Mouse (Mus musculus) layer of hippocampus, postnatal 14 days (tissue): Measurements from ENCODE around the gene Clasp2. TPM values are rescaled to one million over a fixed set of nuclear protein-coding genes. Genes with fewer than 3 reads are reported as not detected.
A peak's percentile ranks its signal among the peaks of the same experiment; 100 is the strongest.

ENCODE experiments used
- DNase-seq, 2 experiments: peaks; one replicate each; pipeline ENCODE4 v3.0.0; 2021 to 2022; ENCODE audit warnings: low spot score in 2 of 2, mixed read lengths in 1 of 2
- total RNA-seq, 2 experiments: library from RNA; stranded (reverse); gene quantifications; 2 replicates each; pipeline ENCODE4 v1.2.3; 2021

The Clasp2 gene
- total RNA-seq, 2 experiments from 2014 or later = 254 to 274 TPM

DNA sequence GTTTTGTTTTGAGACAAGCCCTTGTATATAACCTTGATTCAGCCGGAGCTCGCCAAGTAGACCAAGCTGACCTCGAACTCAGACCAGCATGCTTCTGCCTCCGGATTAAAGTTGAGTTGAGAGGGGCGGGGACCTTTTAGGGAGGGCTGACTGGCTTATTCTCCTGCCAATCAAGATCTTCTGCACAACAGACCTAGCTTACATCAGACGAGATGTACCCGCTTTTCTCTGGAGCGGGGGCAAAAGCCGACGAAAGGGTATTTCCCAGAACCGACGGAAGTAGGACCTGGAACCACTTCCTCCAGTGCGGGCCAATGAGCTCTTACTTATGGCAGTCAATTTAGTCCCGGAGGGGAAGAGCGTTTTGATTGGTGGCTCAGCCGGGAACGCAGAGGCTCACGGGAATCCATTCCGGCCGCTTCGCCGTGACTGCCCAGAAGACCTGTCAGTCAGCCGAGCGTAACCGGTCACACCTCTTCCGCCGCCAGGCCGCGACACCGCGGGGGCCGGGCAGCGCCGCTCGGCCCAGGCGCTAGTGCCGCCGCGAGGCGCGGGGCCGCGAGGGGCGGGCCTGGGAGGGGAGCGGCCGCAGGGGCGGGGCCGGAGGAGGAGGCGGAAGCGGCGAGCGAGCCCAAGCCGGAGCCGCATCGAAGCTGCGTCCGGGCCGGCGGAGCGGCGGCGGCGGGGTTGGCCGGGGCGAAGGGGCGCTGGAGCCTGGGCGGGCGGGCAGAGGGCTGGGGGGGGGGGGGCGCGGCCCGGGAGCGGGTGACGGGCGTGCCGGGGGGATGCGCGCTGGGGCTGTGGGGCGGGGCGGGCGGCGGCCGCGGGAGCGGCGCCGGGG lies 189.5 kb downstream of the Clasp2 start, which contains the start of gene Ubp1:
Gene Ubp1, plus strand, starts transcription at position 401 of the 841 bp plus-strand sequence.
- peak; percentile 94 to 98 for DNase-seq

DNA sequence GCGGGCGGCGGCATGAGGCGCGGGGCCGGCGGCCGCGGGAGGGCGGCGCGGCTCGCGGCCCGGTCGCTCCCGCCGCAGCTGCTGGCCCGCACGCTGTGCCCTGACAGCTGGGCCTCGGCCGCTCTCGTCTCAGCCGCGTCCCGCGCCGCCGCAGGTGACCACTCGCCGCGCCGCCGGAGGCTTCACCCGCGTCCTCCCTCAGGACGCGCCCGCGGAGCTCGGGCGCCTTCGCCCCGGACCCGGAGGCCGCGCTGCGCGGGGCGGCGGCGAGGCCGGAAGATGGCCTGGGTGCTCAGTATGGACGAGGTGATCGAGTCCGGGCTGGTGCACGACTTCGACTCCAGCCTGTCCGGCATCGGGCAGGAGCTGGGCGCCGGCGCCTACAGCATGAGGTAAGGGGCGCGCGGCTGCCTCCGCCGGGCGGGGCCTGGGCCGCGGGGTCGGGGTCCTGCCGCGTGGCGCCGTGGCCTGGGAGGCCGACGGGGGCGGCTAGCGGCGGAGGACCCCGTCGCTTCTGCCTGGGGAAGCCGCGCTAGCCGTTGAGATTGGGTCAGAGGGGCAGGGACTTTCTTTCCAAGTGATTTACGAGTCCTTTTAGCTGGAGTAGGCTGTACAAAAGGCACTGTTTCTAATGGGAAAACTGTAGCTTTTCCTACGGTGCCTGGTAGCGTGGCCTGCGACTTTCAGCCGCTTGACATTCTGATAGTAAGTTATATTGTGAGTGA lies 190.3 kb downstream of the Clasp2 start:
- DNase-seq = no peak

DNA sequence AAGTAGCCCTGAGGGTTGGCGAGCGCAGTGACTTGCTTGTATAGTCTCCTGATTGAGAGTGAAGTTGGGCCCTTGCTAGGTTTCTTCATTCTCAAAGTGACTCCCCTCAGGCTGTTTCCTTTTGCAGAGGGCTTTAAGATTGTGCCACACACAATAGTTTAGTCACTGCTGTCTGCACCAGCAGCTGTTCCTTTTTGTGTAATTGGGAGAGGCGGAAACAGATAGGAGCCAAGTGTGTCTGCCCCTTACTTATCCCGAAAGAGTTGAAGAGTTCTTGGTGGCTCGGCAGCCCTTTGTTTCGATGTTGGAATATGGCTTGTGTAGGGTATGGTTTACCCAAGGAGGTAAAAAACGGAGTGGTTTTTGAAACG lies 190.8 kb downstream of the Clasp2 start:
- no peak for DNase-seq

DNA sequence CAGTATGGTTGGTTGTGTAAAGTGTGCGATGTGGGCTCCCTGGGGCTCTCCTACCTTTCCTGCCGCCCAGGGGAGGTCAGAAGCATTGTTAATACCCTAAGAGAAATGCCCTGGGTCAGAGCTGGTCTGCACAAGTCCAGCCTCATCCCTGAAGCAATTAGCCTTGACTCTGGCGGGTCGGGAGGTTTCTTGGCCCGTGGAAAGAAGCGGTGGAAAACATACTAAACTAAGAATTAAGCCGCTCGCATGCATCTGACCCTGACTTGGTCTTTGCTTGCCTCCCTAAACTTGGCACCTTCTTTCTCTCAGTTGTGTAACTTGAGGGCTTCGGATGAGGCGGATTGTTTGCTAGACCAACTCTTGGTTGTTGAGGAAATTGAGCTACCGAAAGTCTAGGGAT lies 191.2 kb downstream of the Clasp2 start:
- DNase-seq = no peak

DNA sequence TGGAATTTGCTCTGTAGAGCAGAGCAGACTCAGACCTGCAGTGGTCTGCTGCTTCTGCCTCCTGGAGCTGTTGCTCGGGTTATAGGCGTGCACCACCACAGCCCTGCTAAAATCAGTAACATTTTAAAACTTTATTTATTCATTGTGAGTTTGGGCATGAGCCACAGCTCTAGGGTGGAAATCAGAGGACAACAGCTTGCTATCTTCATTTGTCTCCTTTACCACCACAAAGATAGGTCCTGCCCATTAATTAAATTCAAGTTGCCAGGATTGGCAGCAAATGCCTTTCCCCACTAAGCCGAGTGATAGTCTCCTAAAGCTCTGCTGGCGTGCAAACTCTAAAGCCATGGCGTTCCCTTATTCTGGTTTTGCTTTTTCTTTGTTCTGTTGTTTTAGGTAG lies 194.4 kb downstream of the Clasp2 start:
- no peak for DNase-seq

DNA sequence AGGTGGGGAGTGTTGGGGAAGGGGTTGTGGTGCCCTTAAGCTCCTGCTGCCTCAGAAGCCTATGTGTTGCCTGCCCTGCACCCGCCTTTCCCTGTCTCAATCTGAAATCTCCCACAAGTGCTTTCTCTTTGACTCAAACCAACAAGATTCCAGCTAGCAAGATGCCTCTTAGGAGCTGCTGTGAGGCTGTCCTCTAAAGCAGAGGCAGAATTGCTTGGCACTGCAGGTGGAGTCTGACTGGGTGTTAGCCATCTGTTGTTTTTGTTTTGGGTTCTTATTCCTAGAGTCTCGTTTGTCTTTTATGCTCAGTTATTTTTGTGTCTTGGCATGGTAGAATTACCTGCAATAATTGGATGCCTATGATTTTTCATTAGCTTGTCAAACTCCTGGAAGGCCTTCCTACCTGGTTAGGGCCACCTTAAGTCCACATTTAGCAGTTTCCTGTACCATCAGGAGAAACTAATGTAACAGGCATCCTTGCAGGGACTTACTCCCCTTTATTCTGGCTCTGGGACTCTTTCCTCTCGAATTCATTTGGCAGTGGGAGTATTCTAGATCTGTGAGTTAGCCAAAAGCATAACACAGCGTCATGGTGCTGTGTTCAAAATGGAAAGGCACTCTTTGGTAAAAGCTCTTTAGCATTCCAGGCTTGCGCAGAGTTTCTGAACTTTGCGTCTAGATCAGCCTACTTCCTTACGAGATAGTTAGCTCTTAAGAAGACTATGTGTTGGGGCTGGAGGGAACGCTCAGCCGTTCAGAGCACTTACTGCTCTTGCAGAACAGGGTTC lies 198.0 kb downstream of the Clasp2 start:
- DNase-seq = no peak

DNA sequence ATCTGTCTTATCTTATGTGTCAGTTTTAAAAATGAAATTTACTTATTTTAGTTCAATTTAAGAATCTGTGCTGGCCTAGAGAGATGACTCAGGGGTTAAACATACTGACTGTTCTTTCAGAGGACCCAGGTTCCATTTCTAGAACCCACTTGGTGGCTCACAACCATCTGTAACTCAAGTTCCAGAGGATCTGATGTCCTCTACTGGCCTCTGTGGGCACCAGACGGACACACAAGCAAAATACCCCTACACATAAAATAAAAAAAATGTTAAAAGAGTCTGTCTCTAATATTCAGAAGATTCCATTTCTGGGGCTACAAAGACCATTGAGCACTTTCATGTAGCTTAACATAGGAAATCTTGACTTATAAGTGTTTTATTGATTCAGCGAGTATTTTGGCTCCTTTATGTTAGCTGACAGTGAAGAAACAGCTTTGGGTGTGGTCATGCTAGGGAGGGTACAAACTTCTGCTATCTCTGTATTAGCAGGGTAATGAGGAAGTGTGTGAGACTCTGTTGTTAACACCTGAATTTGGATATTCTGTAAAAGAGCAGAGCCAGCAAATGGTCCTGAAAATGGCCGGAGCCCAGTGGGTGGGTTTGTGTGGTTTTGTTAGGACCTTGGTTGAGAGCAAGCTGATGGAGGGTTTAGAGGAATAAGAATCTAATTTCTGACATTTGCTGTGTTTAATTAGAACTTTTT lies 200.0 kb downstream of the Clasp2 start:
- DNase-seq = no peak

DNA sequence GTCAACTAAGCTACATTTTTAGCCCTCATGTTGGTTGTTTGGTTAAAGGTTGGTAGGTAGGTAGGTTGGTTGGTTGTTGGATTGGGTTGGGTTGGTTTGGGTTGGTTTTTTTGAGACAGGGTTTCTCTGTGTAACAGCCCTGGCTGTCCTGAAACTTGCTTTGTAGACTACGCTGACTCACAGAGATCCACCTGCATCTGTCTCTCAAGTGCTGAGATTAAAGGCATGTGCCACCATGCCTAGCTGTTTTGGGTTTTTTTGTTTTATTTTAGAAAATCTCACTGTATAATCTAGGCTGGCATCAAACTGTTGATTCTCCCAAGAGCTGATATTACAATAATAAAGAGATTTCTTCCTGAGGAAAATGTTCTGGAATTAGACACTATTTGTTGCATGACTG lies 202.1 kb downstream of the Clasp2 start:
- DNase-seq = no peak

DNA sequence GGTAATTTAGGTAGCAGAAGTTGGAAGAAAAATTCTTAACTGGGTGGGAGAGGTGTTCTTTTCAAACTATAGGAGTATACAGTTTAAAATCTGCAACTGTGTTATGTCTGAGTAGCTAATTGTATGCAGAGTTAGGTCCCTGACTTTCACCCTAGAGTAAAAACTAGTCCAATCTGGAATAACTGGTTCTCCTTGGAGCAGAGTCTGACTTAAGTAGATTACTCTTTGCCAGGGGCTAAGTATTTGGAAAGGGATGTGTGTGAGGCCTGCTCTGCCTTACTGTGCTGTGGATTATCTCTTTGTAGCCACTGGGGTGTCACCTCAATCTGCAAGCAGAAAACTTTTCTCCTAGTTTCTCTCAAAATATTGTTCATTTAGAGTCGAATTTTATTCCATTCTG lies 205.9 kb downstream of the Clasp2 start:
- DNase-seq = no peak

DNA sequence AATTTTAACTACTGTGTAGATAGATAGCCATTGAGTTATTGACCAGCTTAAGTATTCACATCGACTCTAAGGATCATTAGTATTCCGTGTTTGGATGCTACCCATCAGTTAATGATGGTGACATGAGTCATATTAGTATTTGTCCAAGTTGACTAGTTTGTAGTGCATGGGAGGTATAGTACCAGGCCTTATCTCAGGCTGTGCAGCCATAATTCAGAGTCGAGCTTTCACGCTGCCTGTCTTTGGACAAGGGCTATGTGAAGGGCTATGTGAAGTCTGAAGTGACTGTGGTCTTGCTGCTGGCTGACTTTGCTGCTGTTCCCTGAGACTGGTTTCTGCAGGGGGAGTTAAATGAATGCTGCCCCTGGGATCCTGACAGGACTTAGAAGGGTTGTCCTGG lies 216.5 kb downstream of the Clasp2 start:
- DNase-seq = no peak

DNA sequence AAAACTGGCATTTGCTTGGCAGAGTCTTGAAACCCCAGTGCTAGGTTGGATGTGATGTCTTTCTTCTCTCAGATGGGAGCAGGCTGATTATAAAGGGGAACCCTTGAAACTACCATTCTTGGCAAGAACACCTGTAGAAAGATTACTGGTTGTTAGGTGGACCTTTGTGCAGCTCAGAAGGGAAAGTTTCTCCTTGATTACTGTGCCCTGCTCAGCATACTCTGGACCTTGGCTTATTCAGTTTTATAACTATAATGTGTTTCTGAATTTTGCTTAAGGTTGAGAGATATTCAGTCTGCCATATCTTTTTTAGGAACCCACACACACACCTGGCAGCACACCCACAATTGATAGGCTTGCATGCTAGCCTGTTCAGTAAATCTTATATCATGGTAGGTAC lies 222.4 kb downstream of the Clasp2 start:
- DNase-seq = no peak

DNA sequence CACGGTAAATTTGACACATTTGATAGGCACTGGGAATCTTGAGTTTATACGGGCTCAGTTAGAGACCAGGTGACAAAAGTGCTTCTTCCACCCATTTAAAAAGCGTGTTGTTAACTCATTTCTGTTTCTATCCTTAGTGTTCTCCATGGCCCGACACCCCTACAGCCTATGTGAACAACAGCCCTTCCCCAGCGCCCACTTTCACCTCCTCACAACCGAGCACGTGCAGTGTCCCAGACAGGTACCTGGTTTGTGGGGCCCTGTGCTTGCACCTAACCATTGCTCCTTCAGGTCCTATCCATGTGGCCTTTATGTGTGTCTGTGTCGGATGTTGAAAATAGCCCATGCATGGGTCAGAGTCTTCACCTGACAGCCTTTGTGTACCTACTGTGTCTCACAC lies 223.1 kb downstream of the Clasp2 start:
- DNase-seq = no peak

DNA sequence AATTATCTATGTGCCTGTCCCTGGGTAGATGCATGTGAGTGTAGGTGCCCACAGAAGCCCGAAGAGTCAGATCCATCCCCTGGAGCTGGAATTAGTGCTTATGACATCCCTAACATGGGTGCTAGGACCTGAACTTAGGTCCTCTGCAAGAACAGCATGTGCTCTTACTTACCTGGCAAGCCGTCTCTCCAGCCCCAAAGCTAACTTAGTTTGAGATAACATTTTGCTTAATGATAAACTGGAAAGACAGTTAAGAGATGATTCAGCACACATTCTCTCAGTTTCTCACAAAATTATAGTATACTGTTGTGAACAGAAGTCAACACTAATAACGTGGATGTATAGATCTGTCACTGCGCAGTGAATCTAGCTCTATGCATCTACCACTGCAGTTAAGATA lies 225.6 kb downstream of the Clasp2 start:
- no peak for DNase-seq

DNA sequence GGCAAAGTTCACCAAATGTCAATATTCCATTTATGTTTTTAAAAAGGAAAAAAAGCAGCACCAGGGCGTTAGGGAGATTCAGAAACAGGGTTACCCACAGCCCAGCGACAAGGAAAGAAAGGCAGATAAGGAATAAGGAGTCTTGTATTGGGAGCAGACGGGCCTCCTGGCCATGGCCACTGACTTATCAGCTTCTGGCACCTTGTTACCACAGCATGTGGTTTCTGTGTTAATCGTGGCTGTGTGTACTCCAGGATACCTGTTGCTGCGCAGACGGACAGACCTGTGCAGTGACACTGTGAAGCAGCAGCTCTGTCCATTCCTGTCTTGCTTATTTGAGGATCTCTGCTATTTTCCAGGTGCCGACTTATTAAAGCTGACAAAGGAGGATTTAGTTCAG lies 227.7 kb downstream of the Clasp2 start:
- DNase-seq = no peak

Other genes with a start within 250 kb of the Clasp2 start
- 10 to 100 TPM; 58.9 to 61.6 TPM for gene Pdcd6ip, start 33.2 kb upstream of the Clasp2 start, total RNA-seq
- gene Ubp1, start 189.5 kb downstream of the Clasp2 start, total RNA-seq = 10 to 100 TPM; 62.2 to 68.7 TPM